Mouse (Mus musculus) midbrain, embryonic 14.5 days (tissue): ENCODE data around the gene Ptcd1. TPM values are rescaled to one million over a fixed set of nuclear protein-coding genes. Genes with fewer than 3 reads are reported as not detected.
A peak's percentile ranks its signal among the peaks of the same experiment; 100 is the strongest.

Experiments
- ATAC-seq: fragments of 200-750 bp; cut with Nextera tagmentation; 2 replicates; pipeline ENCODE4 v1.8.0; 2017; ENCODE audit warnings: moderate number of reproducible peaks, moderate library complexity; ENCODE audit not compliant: low FRiP score, low TSS enrichment
- DNase-seq: peaks from one replicate; pipeline ENCODE4 v3.0.0-alpha.2; 2015
- H3K27ac ChIP-seq: fragments of 300-500 bp; sonication (generic); replicated peaks from 2 replicates; pipeline ENCODE4 v1.5.1; 2014; ENCODE audit warnings: mild to moderate bottlenecking, low read depth, low read length, moderate library complexity
- H3K27me3 ChIP-seq: fragments of 300-500 bp; sonication (generic); 2 replicates; pipeline ENCODE4 v1.6.1; 2014; ENCODE audit warnings: low read length, control low read depth, mixed read lengths; ENCODE audit not compliant: control insufficient read depth, insufficient read depth
- H3K36me3 ChIP-seq: fragments of 300-500 bp; sonication (generic); 2 replicates; pipeline ENCODE4 v1.6.1; 2014; ENCODE audit warnings: low read length, control low read depth; ENCODE audit not compliant: control insufficient read depth, insufficient read depth
- H3K4me1 ChIP-seq: fragments of 300-500 bp; sonication (generic); 2 replicates; pipeline ENCODE4 v1.6.1; 2014; ENCODE audit warnings: mild to moderate bottlenecking, antibody characterized with exemption, low read length, control low read depth; ENCODE audit not compliant: control insufficient read depth, insufficient read depth
- H3K4me2 ChIP-seq: fragments of 300-500 bp; sonication (generic); 2 replicates; pipeline ENCODE4 v1.6.1; 2014; ENCODE audit warnings: mild to moderate bottlenecking, low read length, moderate library complexity
- H3K4me3 ChIP-seq: fragments of 300-500 bp; sonication (generic); replicated peaks from 2 replicates; pipeline ENCODE4 v1.5.1; 2014; ENCODE audit warnings: low read depth, low read length
- H3K9ac ChIP-seq: fragments of 300-500 bp; sonication (generic); replicated peaks from 2 replicates; pipeline ENCODE4 v1.6.1; 2014; ENCODE audit warnings: mild to moderate bottlenecking, low read length, moderate library complexity
- H3K9me3 ChIP-seq: fragments of 300-500 bp; sonication (generic); 2 replicates; pipeline ENCODE4 v1.6.1; 2016; ENCODE audit warnings: low read length, control low read depth, mixed read lengths; ENCODE audit not compliant: control insufficient read depth
- whole genome bisulfite sequencing: fragments of 180-500 bp; shearing (Covaris S2); extraction: QIAGEN DNeasy Blood & Tissue Kit; methylation state at CpG from one replicate; pipeline ENCODE4 v1.1.7; 2014; 5-methylcytosine and 5-hydroxymethylcytosine counted together
- polyA plus RNA-seq: library from polyadenylated mRNA; unstranded; fragments of >200 nt; fragmentation: Nextera tagmentation; extraction: Ambion mirVana; gene quantifications from 2 replicates; pipeline ENCODE4 v1.2.1, GENCODE M21; 2014

Ptcd1 gene
- polyA plus RNA-seq, 1 experiment from 2014 or later = 20.2 TPM

DNA sequence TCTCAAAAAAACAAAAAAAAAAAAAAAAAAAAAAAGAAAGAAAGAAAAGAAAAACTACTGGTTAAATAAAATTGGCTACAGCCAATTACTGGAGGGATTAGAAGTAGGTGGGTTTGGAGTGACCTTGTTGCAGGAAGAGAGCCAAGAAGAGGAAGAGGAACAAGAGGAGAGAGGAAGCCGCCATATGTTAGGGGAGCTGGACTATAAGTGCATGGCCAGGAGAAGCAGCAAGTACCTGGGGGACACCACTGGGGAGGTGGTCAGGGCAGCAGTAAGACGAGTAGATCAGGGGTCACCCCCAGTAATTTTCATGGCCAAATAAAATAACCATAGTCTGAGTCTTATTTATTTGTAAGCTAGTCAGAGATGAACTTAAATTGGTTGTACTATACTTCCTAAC is 18.3 kb upstream of the Ptcd1 start:
- no peak overlapping the region for H3K4me3 ChIP-seq
- no peaks in the 10 kb centered on the region for H3K27me3 ChIP-seq
- H3K4me1 ChIP-seq = peaks cover 4% of the 10 kb centered on the region
- WGBS = 93% methylated on average over 2 of the region's 2 CpGs
- H3K4me2 ChIP-seq = no peak overlapping the region
- no peak for DNase-seq
- H3K9me3 ChIP-seq = no peaks in the 10 kb centered on the region
- no peak for ATAC-seq
- H3K9ac ChIP-seq = no peak overlapping the region
- peaks cover 72% of the 10 kb centered on the region for H3K36me3 ChIP-seq
- no peak overlapping the region for H3K27ac ChIP-seq

DNA sequence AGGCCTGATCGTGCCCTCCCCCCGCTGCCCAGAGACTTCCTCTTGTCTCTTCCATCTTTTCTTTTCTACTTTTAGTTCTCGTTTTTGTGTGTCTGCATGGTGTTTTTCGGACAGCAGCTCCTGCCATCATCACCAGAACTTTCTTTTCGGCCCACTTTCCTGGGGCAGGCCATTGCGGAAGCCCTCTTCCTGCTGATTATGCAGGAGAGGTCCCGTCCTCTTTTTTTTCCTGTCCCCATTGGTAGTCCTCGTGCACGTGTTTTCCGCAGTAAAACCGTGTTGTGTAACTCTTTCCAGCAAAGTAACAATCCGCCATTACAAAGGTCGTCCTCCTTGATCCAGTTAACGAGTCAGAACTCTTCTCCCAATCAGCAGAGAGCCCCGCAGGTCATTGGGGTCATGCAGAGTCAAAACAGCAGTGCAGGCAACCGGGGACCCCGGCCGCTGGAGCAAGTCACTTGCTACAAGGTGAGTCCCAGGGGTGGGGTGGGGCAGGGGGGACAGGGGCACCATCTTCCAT is 11.6 kb upstream of the Ptcd1 start:
- H3K4me1 ChIP-seq = no peaks in the 10 kb centered on the region
- H3K27ac ChIP-seq = no peak overlapping the region
- DNase-seq = no peak
- H3K4me3 ChIP-seq = no peak overlapping the region
- no peaks in the 10 kb centered on the region for H3K27me3 ChIP-seq
- H3K36me3 ChIP-seq = peaks cover 100% of the 10 kb centered on the region
- WGBS = 91% methylated on average over 18 of the region's 18 CpGs
- no peak for ATAC-seq
- no peak overlapping the region for H3K9ac ChIP-seq
- H3K4me2 ChIP-seq = no peak overlapping the region
- no peaks in the 10 kb centered on the region for H3K9me3 ChIP-seq

DNA sequence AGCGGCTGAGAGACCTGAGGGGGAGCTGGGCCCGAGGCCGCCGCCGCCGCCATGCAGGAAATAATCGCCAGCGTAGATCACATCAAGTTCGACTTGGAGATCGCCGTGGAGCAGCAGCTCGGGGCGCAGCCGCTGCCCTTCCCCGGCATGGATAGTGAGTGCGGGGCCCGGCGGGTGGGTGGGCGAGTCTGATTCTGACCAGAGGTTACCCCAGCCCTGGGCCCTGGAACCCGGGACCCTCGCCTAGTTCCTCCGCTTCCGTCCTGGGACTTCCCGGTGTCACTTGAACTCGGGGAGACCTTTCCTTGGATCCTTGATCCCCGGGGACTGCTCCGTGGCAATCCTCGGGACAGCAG is 376 bp upstream of the Ptcd1 start:
- Histone ChIP-seq H3K36me3 (peaks cover 50% of the 10 kb centered on the region), H3K27me3 (no peaks in the 10 kb centered on the region), H3K4me3 (peak overlapping the region; percentile 91), H3K9me3 (no peaks in the 10 kb centered on the region), H3K9ac (peak overlapping the region; percentile 90), H3K27ac (peak overlapping the region; percentile 74), H3K4me2 (peak overlapping the region; percentile 83), H3K4me1 (peaks cover 21% of the 10 kb centered on the region)
- ATAC-seq (peak; percentile 63), DNase-seq (peak; percentile 37)
- under 1% methylated on average over 26 of the region's 28 CpGs for WGBS

- 88% methylated on average over 15 of the region's 15 CpGs for WGBS
- no peaks in the 10 kb centered on the region for H3K9me3 ChIP-seq
- H3K4me1 ChIP-seq = peaks cover 21% of the 10 kb centered on the region
- H3K4me3 ChIP-seq = no peak overlapping the region
- no peak overlapping the region for H3K9ac ChIP-seq
- ATAC-seq (no peak), DNase-seq (no peak)
- no peaks in the 10 kb centered on the region for H3K27me3 ChIP-seq
- H3K4me2 ChIP-seq = no peak overlapping the region
- peaks cover 48% of the 10 kb centered on the region for H3K36me3 ChIP-seq
- no peak overlapping the region for H3K27ac ChIP-seq
Measured at GRCm38 (mm10) chr5:145165184-145165583, 1.7 kb downstream of the Ptcd1 start.

DNA sequence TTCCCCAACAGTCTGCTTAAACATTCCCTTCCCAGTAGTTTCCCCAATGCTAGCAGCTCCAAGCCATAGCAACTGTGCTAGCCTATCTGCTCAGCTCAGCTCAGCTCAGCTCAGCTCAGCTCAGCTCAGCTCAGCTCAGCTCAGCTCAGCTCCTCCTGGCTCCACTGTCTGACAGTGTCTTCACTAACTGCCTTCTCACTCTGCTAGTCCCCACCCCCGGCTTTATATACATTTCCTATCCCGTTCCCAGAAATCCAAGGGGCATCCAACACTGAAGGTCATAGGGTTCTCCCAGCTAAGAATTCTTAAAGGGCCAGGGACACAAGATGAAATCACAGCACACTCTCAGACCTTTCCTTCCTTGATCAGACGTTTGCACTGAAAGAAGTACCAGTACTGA is 2.2 kb downstream of the Ptcd1 start:
- H3K9me3 ChIP-seq = no peaks in the 10 kb centered on the region

DNA sequence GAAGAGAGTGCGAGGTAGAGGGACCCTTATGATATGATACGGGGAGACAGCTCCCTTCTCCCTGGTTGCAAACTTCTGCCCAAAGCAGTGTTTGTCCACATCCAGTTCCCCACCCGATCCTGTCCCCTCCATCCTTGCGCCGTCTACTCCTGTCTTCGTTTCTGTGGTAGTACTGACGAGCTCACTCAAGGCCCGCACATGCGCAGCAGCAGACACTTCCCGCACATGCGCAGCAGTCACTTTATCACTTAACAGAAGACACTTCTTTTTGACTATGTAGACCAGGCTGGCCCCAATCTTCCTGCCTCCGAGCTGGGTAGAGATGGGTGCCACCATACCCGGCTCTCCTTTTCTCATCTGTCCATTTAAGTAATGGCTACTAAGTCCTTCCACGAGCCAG is 5.5 kb downstream of the Ptcd1 start:
- Histone ChIP-seq H3K9ac (no peak overlapping the region), H3K27me3 (no peaks in the 10 kb centered on the region), H3K4me3 (no peak overlapping the region), H3K4me2 (no peak overlapping the region), H3K9me3 (no peaks in the 10 kb centered on the region), H3K36me3 (peaks cover 76% of the 10 kb centered on the region), H3K4me1 (peaks cover 6% of the 10 kb centered on the region), H3K27ac (no peak overlapping the region)
- ATAC-seq (no peak), DNase-seq (no peak)
- 95% methylated on average over 14 of the region's 14 CpGs for WGBS

More for the DNA sequence above, 2.2 kb downstream of the Ptcd1 start:
- H3K36me3 ChIP-seq = peaks cover 52% of the 10 kb centered on the region
- no peak for ATAC-seq
- H3K27me3 ChIP-seq = no peaks in the 10 kb centered on the region
- H3K4me1 ChIP-seq = peaks cover 21% of the 10 kb centered on the region
- H3K9ac ChIP-seq = no peak overlapping the region
- H3K4me2 ChIP-seq = no peak overlapping the region
- 73% methylated on average over 3 of the region's 3 CpGs for WGBS
- DNase-seq = no peak
- H3K27ac ChIP-seq = no peak overlapping the region
- H3K4me3 ChIP-seq = no peak overlapping the region

DNA sequence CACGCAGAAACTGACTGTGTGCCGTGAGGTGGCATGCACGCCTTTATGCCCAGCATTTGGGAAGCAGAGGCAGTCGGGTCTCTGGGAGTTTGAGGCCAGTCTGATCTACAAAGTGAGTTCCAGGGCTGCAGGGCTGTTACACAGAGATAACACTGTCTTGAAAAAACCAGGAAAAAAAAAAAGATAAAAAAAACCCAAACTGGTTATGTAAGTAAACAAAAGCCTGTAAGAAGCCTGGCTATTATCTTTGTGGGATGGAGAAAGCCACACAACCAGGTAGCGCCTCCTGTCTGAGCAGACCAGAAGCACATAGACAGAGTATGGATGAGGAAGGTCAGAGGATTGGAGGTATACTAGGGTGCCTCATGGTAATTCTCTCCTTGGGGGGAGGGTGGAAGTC is 14.2 kb downstream of the Ptcd1 start:
- Histone ChIP-seq H3K9ac (no peak overlapping the region), H3K9me3 (no peaks in the 10 kb centered on the region), H3K4me1 (no peaks in the 10 kb centered on the region), H3K36me3 (peaks cover 91% of the 10 kb centered on the region), H3K4me3 (no peak overlapping the region), H3K27me3 (no peaks in the 10 kb centered on the region), H3K27ac (no peak overlapping the region), H3K4me2 (no peak overlapping the region)
- no peak for DNase-seq
- WGBS = 90% methylated on average over 5 of the region's 5 CpGs
- no peak for ATAC-seq

- WGBS = 96% methylated on average over 6 of the region's 6 CpGs
Measured at GRCm38 (mm10) chr5:145149294-145149693, 17.6 kb downstream of the Ptcd1 start.

DNA sequence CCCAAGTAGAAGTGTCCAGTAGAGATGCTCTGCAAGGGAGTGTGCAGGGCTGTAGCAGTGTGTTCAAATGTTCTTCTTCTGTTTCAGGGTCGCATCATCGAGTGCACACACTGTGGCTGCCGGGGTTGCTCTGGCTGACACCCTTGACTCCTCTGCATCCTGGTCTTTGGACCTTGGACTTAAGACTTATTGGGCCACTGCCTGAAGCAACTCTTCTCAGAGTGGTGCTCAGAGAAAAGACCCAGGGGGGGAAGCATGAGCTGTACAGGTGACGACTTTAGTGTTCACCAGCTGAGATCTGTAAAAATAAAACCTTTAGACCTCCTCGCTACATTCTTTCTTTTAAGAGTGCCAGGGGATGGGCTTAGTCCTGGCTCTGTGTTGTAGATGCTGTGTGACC is 19.2 kb downstream of the Ptcd1 start:
- Histone ChIP-seq H3K4me3 (no peak overlapping the region), H3K4me1 (no peaks in the 10 kb centered on the region), H3K9ac (no peak overlapping the region), H3K9me3 (no peaks in the 10 kb centered on the region), H3K4me2 (no peak overlapping the region), H3K27ac (no peak overlapping the region), H3K36me3 (peaks cover 100% of the 10 kb centered on the region), H3K27me3 (no peaks in the 10 kb centered on the region)
- 94% methylated on average over 5 of the region's 5 CpGs for WGBS
- ATAC-seq = no peak
- DNase-seq = no peak

More at GRCm38 (mm10) chr5:145149294-145149693, 17.6 kb downstream of the Ptcd1 start:
- Histone ChIP-seq H3K27ac (no peak overlapping the region), H3K4me3 (no peak overlapping the region), H3K36me3 (peaks cover 100% of the 10 kb centered on the region), H3K4me2 (no peak overlapping the region), H3K9ac (no peak overlapping the region), H3K27me3 (no peaks in the 10 kb centered on the region), H3K9me3 (no peaks in the 10 kb centered on the region), H3K4me1 (no peaks in the 10 kb centered on the region)
- DNase-seq (no peak), ATAC-seq (no peak)
